Mouse (Mus musculus): Measurements from ENCODE around the gene Mbtps1. TPM values are rescaled to one million over a fixed set of nuclear protein-coding genes. Genes with fewer than 3 reads are reported as not detected.

Gene Mbtps1
- 40.6 TPM for polyA plus RNA-seq (2014; fragmentation: Illumina TruSeq; extraction: RNeasy Lipid Tissue Mini Kit (QIAGEN cat#74804); ENCODE audit: low read depth, low replicate concordance)

DNA sequence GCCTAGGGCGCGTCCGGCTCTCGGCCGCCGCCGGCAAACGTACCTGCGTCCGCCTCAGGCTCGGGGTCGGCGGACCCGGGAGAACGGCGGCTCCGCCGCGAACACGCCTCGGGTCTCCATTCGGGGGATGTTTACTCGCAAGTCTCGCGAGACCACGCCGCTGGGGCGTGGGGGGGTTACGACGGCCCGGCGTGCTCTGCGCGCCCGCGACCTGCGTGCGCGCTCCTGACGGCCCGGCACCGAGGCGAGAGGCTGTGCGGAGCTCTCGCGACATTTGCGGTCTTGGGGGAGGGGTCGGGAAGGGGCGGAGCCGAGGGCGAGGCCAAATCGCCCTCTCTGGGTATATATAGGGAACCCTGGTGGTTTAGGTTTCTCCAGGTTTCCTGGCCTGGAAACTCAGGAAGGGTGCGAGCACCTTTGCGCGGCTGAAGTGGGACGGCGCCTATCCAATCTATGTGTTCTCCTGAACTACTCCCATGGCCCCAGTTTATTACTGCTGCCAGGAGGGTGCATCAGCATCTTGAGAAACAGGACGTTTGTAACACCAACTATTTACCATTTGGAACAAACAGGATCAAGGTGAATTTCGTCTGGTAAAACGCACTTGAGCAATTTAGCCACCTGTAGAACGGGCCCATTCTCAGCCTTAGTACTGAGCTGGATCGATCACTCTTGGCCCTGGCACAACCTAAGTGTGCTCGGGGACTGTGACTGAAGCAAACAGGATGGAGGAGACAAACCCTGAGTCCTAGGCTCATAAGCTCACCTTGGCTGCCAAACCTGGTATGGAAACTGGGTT lies at the start of gene Mbtps1:
Gene Mbtps1 (minus strand): TSS at position 133 of the 799 bp plus-strand sequence.

DNA sequence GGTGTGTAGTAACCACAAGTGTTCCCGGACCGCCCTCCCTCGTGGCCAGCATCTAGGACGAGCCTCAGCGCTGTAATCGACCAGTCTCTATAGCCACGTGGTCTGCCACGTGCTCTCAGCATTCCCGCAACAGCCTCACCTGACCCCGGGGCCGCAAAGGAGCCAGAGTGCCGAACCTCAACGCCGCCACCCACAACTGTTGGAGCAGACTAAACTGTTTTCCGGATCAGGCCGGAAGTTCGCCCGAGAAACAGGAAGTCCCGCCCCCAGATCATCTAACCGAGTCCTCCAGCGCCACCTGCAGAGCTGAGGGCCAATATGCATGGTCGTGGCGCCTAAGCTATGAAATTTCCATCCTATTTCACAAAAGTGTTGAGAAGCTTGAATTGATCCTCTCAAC lies 46.5 kb upstream of the Mbtps1 start, which contains the start of gene Taf1c:
Gene Taf1c (minus strand): TSS at position 227 of the 400 bp plus-strand sequence.

DNA sequence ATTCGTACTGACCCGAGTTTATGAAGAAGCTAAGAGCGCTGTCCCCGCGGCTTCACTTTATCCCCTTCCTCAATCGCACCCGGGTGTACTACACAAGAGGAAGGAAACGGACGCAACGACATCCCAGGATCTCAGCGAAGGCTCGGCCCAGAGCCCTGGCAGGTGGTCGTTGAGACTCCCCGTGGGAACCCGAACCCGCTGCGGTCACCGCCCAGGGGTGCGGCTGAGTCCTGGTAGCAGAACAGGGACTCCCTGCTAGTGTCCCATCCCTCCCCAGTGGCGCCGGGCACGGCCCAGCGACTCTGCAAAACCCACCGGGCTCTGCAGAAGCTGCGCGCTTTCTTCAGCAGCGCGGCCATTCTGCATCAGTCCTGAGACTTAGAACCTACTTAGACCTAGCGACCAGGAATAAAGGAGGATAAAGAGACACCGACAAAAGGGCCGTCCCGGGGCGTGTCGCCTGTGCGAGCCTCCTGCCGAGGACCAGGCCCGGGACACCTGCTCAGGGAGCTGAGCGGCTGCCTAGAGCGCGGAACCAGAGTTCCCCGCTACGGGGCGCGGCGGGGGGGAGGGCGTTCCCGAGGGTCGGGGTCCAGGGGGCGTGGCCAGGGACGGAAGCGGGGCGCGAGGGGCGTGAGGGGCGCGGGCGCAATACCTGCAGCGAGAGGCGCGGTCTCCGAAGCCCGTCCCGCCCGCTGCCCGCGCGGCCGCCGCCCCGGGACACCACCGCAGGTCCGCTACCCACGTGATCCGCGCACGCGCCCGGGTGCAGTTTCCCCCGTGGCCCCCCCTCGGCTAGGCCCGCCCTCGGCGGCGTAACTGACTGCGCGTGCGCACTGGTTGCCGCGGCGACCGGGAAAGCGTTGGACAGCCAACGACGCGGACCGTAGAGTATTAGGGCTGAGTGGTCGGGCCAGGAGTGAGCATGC lies 16.2 kb upstream of the Mbtps1 start, which contains the start of the genes Hsdl1 and Dnaaf1:
Gene Hsdl1 (minus strand): TSS at position 747 of the 929 bp plus-strand sequence.
Gene Dnaaf1 (plus strand): TSS at position 799 of the 929 bp plus-strand sequence.

DNA sequence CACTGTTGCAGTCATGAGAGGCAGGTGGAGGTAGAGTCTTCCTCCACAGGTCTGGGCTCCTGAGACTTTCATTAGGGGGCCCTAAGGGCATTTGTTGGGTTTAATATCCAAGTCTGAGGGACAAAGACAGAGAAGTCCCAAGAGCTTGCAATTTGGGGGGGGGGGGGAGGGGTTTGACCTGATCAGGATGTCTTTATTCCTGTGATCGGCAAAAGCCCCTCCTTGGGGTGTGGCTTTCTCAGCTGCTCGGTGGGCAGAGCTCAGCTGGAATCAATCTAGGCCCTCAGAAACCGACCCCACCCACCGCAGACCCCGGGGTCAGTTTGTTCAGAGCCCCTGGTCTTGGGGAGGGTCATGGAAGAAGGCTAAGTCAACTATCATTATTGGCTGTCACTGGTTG lies 56.9 kb downstream of the Mbtps1 start, which contains the start of gene Slc38a8:
Gene Slc38a8 (minus strand): TSS at position 101 of the 400 bp plus-strand sequence.

Other genes with a start within 250 kb of the Mbtps1 start
- gene Hsbp1, start 214.2 kb downstream of the Mbtps1 start, polyA plus RNA-seq (2014; fragmentation: Illumina TruSeq; extraction: RNeasy Lipid Tissue Mini Kit (QIAGEN cat#74804); ENCODE audit: low read depth, low replicate concordance), result 295 TPM
- gene Mlycd, start 163.9 kb downstream of the Mbtps1 start, polyA plus RNA-seq (2014; fragmentation: Illumina TruSeq; extraction: RNeasy Lipid Tissue Mini Kit (QIAGEN cat#74804); ENCODE audit: low read depth, low replicate concordance), result 1.8 TPM
- gene Osgin1, start 124.6 kb downstream of the Mbtps1 start, polyA plus RNA-seq (2014; fragmentation: Illumina TruSeq; extraction: RNeasy Lipid Tissue Mini Kit (QIAGEN cat#74804); ENCODE audit: low read depth, low replicate concordance), result 0.52 TPM
- 1.6 TPM for gene Necab2, start 112.0 kb downstream of the Mbtps1 start, polyA plus RNA-seq (2014; fragmentation: Illumina TruSeq; extraction: RNeasy Lipid Tissue Mini Kit (QIAGEN cat#74804); ENCODE audit: low read depth, low replicate concordance)
- gene Slc38a8, start 57.0 kb downstream of the Mbtps1 start, polyA plus RNA-seq (2014; fragmentation: Illumina TruSeq; extraction: RNeasy Lipid Tissue Mini Kit (QIAGEN cat#74804); ENCODE audit: low read depth, low replicate concordance), result not detected
- 10.4 TPM for gene Hsdl1, start 16.4 kb upstream of the Mbtps1 start, polyA plus RNA-seq (2014; fragmentation: Illumina TruSeq; extraction: RNeasy Lipid Tissue Mini Kit (QIAGEN cat#74804); ENCODE audit: low read depth, low replicate concordance)
- not detected for gene Dnaaf1, start 16.5 kb upstream of the Mbtps1 start, polyA plus RNA-seq (2014; fragmentation: Illumina TruSeq; extraction: RNeasy Lipid Tissue Mini Kit (QIAGEN cat#74804); ENCODE audit: low read depth, low replicate concordance)
- gene Taf1c, start 46.5 kb upstream of the Mbtps1 start, polyA plus RNA-seq (2014; fragmentation: Illumina TruSeq; extraction: RNeasy Lipid Tissue Mini Kit (QIAGEN cat#74804); ENCODE audit: low read depth, low replicate concordance), result not detected
- gene Adad2, start 54.0 kb upstream of the Mbtps1 start, polyA plus RNA-seq (2014; fragmentation: Illumina TruSeq; extraction: RNeasy Lipid Tissue Mini Kit (QIAGEN cat#74804); ENCODE audit: low read depth, low replicate concordance), result not detected
- gene Kcng4, start 76.9 kb upstream of the Mbtps1 start, polyA plus RNA-seq (2014; fragmentation: Illumina TruSeq; extraction: RNeasy Lipid Tissue Mini Kit (QIAGEN cat#74804); ENCODE audit: low read depth, low replicate concordance), result not detected
- 2.9 TPM for gene Wfdc1, start 107.6 kb upstream of the Mbtps1 start, polyA plus RNA-seq (2014; fragmentation: Illumina TruSeq; extraction: RNeasy Lipid Tissue Mini Kit (QIAGEN cat#74804); ENCODE audit: low read depth, low replicate concordance)
- gene Atp2c2, start 141.3 kb upstream of the Mbtps1 start, polyA plus RNA-seq (2014; fragmentation: Illumina TruSeq; extraction: RNeasy Lipid Tissue Mini Kit (QIAGEN cat#74804); ENCODE audit: low read depth, low replicate concordance), result not detected
- 2.3 TPM for gene Tldc1, start 219.7 kb upstream of the Mbtps1 start, polyA plus RNA-seq (2014; fragmentation: Illumina TruSeq; extraction: RNeasy Lipid Tissue Mini Kit (QIAGEN cat#74804); ENCODE audit: low read depth, low replicate concordance)

All from adrenal gland, adult 10 weeks (tissue).